Mouse (Mus musculus): ENCODE data around the gene Tdg. TPM values are rescaled to one million over a fixed set of nuclear protein-coding genes. Genes with fewer than 3 reads are reported as not detected.

The Tdg gene
- polyA plus RNA-seq, 1 experiment from 2014 or later = 247 TPM

Other genes with a start within 250 kb of the Tdg start
- gene Gm1553, start 137.2 kb upstream of the Tdg start, polyA plus RNA-seq (2016; fragmentation: Nextera tagmentation; extraction: Ambion mirVana) = not detected in 2 replicates
- 31.0 and 31.2 TPM in 2 replicates for gene 1190007I07Rik, start 6.6 kb upstream of the Tdg start, polyA plus RNA-seq (2016; fragmentation: Nextera tagmentation; extraction: Ambion mirVana)
- gene Glt8d2, start 60.8 kb downstream of the Tdg start, polyA plus RNA-seq (2016; fragmentation: Nextera tagmentation; extraction: Ambion mirVana) = 6.1 and 7.6 TPM in 2 replicates
- gene Hcfc2, start 66.3 kb downstream of the Tdg start, polyA plus RNA-seq (2016; fragmentation: Nextera tagmentation; extraction: Ambion mirVana) = 49.0 and 50.1 TPM in 2 replicates
- 54.9 and 59.2 TPM in 2 replicates for gene Nfyb, start 134.3 kb downstream of the Tdg start, polyA plus RNA-seq (2016; fragmentation: Nextera tagmentation; extraction: Ambion mirVana)
- gene Txnrd1, start 204.1 kb downstream of the Tdg start, polyA plus RNA-seq (2016; fragmentation: Nextera tagmentation; extraction: Ambion mirVana) = 155 TPM in 2 replicates
- gene Eid3, start 236.8 kb downstream of the Tdg start, polyA plus RNA-seq (2016; fragmentation: Nextera tagmentation; extraction: Ambion mirVana) = 0.53 and 0.59 TPM in 2 replicates